Mouse (Mus musculus): Measurements from ENCODE around the gene Ndufb8. TPM values are rescaled to one million over a fixed set of nuclear protein-coding genes. Genes with fewer than 3 reads are reported as not detected.

The Ndufb8 gene
- polyA plus RNA-seq (2015; fragmentation: Nextera tagmentation; extraction: Ambion mirVana) = 705 and 838 TPM in 2 replicates

DNA sequence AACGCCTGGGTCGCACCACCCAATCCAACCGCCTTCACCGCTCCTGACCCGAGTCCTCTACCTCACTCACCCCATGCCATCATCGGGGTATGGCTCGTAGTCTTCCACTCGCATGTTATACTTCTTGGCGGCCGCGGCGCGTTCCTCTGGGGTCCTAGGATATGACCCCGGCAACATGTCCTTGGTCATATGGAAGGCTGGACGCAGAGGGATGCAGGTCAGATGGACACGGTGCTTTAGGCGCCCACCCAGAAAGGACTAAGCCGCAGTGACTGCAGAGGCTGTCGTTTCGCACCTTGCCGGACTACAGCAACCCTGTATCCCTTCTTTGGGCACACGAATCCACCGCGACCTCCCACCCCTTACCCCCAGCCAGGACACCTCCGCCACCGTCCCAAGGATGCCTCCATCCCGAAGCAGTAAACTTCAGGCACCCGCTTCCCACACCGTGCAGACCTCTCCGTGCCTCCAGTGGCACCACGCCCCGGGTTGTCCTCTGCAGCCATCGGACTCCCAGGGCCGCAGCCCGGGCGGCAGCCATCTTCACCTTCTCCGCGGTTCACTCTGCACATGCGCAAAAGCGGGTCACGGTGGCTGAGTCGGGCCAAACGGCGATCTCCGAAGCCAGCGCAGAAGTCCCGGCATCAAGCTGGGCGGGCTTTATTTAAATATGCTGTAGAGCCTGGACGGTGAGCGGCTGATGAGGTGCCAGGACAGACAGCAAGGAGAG is at the start of gene Ndufb8:
Ndufb8 (minus strand) TSS at position 580 of the 730 bp plus-strand sequence.
- ATAC-seq = peak; percentile 88
- Histone ChIP-seq H3K36me3 (ENCODE audit: control insufficient read depth, insufficient read depth, low read length) (peaks cover 15% of the 10 kb centered on the region; the same call in 1 of the 2 replicates), H3K9ac (ENCODE audit: low read depth, low read length) (peak within 1 kb of the TSS; percentile 86), H3K4me1 (ENCODE audit: control insufficient read depth, insufficient read depth, low read depth, low read length) (peaks cover 13% of the 10 kb centered on the region), H3K9me3 (ENCODE audit: control insufficient read depth, low read length) (no peaks in the 10 kb centered on the region), H3K4me3 (ENCODE audit: low read length) (peak within 1 kb of the TSS; percentile 77), H3K27ac (ENCODE audit: low read depth, low read length) (peak within 1 kb of the TSS; percentile 79), H3K4me2 (ENCODE audit: low read length) (peak within 1 kb of the TSS; percentile 86), H3K27me3 (replicated peaks; ENCODE audit: control insufficient read depth, insufficient read depth, low read length) (no peaks in the 10 kb centered on the region; the same call in 1 of the 2 replicates)
- WGBS = under 1% methylated on average over 50 of the region's 50 CpGs

DNA sequence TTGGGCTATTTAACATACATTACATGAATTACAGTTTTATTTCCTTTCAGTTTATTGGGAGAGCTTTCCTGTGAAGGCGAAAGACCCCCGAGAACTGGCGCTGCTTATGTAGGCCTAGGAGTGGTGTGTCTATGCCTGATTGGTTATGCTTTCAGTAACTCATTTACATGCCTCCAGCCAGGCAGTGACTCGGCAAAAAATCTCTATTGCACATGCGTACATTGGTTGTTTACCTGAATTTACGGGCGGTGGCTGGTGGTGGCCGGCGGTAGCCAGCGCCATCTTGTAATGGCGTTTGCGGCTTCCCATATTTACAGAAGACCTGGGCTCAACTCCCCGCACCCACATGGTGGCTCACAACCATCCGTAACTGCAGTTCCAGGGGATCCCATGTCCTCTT is 38.9 kb upstream of the Ndufb8 start:
- H3K4me1 ChIP-seq (ENCODE audit: control insufficient read depth, insufficient read depth, low read depth, low read length) = no peaks in the 10 kb centered on the region
- H3K27ac ChIP-seq (ENCODE audit: low read depth, low read length) = no peak overlapping the region
- no peak for ATAC-seq
- H3K9me3 ChIP-seq (ENCODE audit: control insufficient read depth, low read length) = no peaks in the 10 kb centered on the region
- no peaks in the 10 kb centered on the region for H3K36me3 ChIP-seq (ENCODE audit: control insufficient read depth, insufficient read depth, low read length)
- 93% methylated on average over 14 of the region's 14 CpGs for WGBS
- H3K4me3 ChIP-seq (ENCODE audit: low read length) = no peak overlapping the region
- no peak overlapping the region for H3K4me2 ChIP-seq (ENCODE audit: low read length)
- no peaks in the 10 kb centered on the region for H3K27me3 ChIP-seq (replicated peaks; ENCODE audit: control insufficient read depth, insufficient read depth, low read length)
- H3K9ac ChIP-seq (ENCODE audit: low read depth, low read length) = no peak overlapping the region

DNA sequence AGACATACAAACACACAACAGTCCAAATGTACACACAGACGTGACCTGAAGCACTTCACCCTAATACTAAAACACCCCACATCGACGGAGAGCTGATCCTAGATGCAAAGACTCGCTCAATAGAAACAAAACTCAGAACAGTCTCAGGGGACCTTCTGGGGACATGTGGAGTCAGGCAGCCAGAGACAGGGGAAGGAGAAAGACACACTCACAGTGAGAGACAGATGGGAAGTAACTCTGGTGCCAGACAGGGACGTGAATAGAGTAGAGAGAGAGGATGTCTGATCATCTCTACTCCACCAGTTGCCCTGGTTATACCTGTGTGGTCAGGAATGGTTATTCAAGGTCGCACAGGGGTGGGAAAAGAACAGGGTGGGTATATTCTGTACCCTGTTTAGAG is 36.4 kb upstream of the Ndufb8 start:
- no peak overlapping the region for H3K4me2 ChIP-seq (ENCODE audit: low read length)
- H3K27ac ChIP-seq (ENCODE audit: low read depth, low read length) = no peak overlapping the region
- H3K9ac ChIP-seq (ENCODE audit: low read depth, low read length) = no peak overlapping the region
- ATAC-seq = no peak
- H3K9me3 ChIP-seq (ENCODE audit: control insufficient read depth, low read length) = no peaks in the 10 kb centered on the region
- no peaks in the 10 kb centered on the region for H3K4me1 ChIP-seq (ENCODE audit: control insufficient read depth, insufficient read depth, low read depth, low read length)
- no peak overlapping the region for H3K4me3 ChIP-seq (ENCODE audit: low read length)
- H3K36me3 ChIP-seq (ENCODE audit: control insufficient read depth, insufficient read depth, low read length) = no peaks in the 10 kb centered on the region
- 68% methylated on average over 6 of the region's 6 CpGs for WGBS
- no peaks in the 10 kb centered on the region for H3K27me3 ChIP-seq (replicated peaks; ENCODE audit: control insufficient read depth, insufficient read depth, low read length)

DNA sequence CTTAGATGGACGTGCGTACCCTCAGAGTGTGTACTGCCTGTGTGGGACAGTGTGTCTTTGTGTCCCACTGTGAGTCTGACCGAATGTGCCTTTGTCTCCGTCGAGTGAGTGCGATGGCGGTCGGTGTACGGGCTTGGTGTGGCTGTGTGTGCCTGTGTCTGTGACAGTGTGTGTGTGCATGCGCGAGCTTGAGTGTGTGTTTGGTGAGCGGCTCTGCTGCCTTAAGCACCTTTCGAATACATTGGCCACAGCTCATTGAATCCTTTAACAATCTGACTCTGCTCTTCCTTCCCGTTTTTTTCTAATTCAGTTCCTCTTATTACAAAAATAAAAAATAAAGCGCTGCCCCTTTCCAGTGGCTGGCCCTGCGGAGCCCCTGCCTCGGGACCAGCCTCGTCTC is 35.8 kb upstream of the Ndufb8 start:
- ATAC-seq = peak; percentile 45; the same call in 1 of the 2 replicates
- H3K27ac ChIP-seq (ENCODE audit: low read depth, low read length) = no peak overlapping the region
- no peaks in the 10 kb centered on the region for H3K27me3 ChIP-seq (replicated peaks; ENCODE audit: control insufficient read depth, insufficient read depth, low read length)
- H3K4me2 ChIP-seq (ENCODE audit: low read length) = no peak overlapping the region
- WGBS = 61% methylated on average over 18 of the region's 18 CpGs
- H3K9ac ChIP-seq (ENCODE audit: low read depth, low read length) = no peak overlapping the region
- H3K4me1 ChIP-seq (ENCODE audit: control insufficient read depth, insufficient read depth, low read depth, low read length) = no peaks in the 10 kb centered on the region
- H3K4me3 ChIP-seq (ENCODE audit: low read length) = no peak overlapping the region
- no peaks in the 10 kb centered on the region for H3K9me3 ChIP-seq (ENCODE audit: control insufficient read depth, low read length)
- H3K36me3 ChIP-seq (ENCODE audit: control insufficient read depth, insufficient read depth, low read length) = no peaks in the 10 kb centered on the region

DNA sequence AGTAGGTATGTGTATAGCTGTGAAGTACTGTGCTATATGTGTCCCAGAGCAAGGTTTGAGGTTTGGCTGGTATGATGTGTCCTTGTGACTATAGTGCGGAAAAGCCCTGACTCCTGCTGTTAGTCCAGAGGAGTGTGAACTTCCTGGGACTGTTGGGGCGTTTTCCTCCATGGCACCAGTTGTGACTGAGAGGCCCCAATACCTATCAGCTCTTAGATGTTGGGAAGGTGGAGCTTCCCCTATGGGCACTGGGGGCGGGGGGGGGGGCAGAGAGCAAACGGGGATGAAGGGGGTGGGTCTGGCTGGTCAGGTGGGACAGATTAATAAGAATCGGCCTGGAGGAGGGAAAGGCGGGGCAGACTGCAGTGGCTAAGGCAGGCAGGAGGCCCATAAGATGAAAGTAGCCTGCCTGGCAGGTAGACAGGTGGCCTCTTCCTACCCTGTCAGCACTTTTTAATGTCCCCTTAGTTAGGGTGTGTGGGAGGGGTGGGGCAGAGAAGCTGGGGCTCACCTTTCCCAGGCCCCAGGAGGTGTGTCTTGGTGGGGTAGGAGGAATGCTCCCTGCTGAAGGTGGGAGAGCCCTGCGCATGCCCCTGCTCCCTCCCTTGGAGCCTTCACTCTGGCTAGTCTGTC is 34.5 kb upstream of the Ndufb8 start:
- Histone ChIP-seq H3K4me1 (ENCODE audit: control insufficient read depth, insufficient read depth, low read depth, low read length) (no peaks in the 10 kb centered on the region), H3K9me3 (ENCODE audit: control insufficient read depth, low read length) (no peaks in the 10 kb centered on the region), H3K27ac (ENCODE audit: low read depth, low read length) (no peak overlapping the region), H3K4me2 (ENCODE audit: low read length) (no peak overlapping the region), H3K9ac (ENCODE audit: low read depth, low read length) (no peak overlapping the region), H3K27me3 (replicated peaks; ENCODE audit: control insufficient read depth, insufficient read depth, low read length) (no peaks in the 10 kb centered on the region), H3K36me3 (ENCODE audit: control insufficient read depth, insufficient read depth, low read length) (no peaks in the 10 kb centered on the region), H3K4me3 (ENCODE audit: low read length) (no peak overlapping the region)
- no peak for ATAC-seq
- WGBS = 57% methylated on average over 7 of the region's 7 CpGs

DNA sequence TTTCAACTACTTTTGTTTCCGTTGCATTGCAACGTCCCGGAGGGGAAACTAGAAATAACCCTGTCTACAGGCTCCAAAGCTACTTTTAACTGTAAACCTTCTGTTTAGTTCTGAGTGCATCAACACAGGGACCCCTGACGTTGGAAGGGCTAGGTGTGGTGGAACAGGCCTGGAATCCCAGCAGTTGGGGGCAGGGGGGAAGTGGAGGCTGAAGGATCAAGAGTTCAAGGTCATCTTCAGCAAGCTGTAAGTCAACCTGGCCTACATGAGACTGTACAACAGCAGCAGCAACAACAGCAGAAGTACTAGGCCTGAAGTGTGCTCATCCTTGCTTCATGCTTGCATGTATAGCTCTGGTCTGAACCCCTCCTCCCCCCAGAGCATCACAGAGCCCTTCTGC is 32.8 kb upstream of the Ndufb8 start:
- Histone ChIP-seq H3K9me3 (ENCODE audit: control insufficient read depth, low read length) (no peaks in the 10 kb centered on the region), H3K4me1 (ENCODE audit: control insufficient read depth, insufficient read depth, low read depth, low read length) (no peaks in the 10 kb centered on the region), H3K4me2 (ENCODE audit: low read length) (no peak overlapping the region), H3K4me3 (ENCODE audit: low read length) (no peak overlapping the region), H3K27ac (ENCODE audit: low read depth, low read length) (no peak overlapping the region), H3K27me3 (replicated peaks; ENCODE audit: control insufficient read depth, insufficient read depth, low read length) (no peaks in the 10 kb centered on the region), H3K9ac (ENCODE audit: low read depth, low read length) (no peak overlapping the region), H3K36me3 (ENCODE audit: control insufficient read depth, insufficient read depth, low read length) (no peaks in the 10 kb centered on the region)
- no peak for ATAC-seq
- 28% methylated on average over 4 of the region's 4 CpGs for WGBS

DNA sequence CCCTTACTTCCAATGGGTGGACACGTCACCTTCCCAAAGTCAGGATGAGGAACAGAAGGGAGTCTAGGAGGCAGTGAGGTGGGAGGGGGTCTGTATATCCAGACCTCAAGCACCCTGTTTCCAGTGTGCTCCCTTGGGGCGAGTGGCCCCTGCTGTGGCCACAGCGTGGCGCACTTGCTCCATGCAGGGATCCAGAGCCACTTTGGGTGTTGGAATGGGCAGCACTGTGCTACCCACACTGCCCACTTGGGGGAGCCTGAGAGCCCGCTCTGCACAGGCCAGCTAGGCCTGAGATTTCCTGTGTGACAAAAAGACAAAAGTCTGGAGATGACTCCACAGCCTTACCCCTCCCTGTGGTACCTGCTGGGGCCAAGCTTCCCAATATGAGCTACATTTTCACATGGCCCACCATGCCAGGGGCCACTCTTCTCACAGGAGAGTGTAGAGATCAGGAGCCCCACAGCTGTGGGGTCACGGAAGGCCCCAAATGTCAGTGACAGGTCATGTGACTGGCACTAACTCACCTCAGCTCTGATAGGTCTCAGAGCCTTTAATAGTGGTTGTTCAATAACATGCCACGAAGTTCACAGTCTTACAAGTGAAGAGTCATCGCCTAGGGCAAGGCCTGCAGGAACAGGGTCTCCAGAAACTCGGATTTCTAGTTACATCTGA is 27.5 kb upstream of the Ndufb8 start:
- no peaks in the 10 kb centered on the region for H3K27me3 ChIP-seq (replicated peaks; ENCODE audit: control insufficient read depth, insufficient read depth, low read length)
- no peaks in the 10 kb centered on the region for H3K36me3 ChIP-seq (ENCODE audit: control insufficient read depth, insufficient read depth, low read length)
- no peak overlapping the region for H3K9ac ChIP-seq (ENCODE audit: low read depth, low read length)
- no peak overlapping the region for H3K4me2 ChIP-seq (ENCODE audit: low read length)
- peak; percentile 85 for ATAC-seq
- no peaks in the 10 kb centered on the region for H3K4me1 ChIP-seq (ENCODE audit: control insufficient read depth, insufficient read depth, low read depth, low read length)
- no peak overlapping the region for H3K4me3 ChIP-seq (ENCODE audit: low read length)
- no peak overlapping the region for H3K27ac ChIP-seq (ENCODE audit: low read depth, low read length)
- no peaks in the 10 kb centered on the region for H3K9me3 ChIP-seq (ENCODE audit: control insufficient read depth, low read length)
- 33% methylated on average over 9 of the region's 9 CpGs for WGBS

DNA sequence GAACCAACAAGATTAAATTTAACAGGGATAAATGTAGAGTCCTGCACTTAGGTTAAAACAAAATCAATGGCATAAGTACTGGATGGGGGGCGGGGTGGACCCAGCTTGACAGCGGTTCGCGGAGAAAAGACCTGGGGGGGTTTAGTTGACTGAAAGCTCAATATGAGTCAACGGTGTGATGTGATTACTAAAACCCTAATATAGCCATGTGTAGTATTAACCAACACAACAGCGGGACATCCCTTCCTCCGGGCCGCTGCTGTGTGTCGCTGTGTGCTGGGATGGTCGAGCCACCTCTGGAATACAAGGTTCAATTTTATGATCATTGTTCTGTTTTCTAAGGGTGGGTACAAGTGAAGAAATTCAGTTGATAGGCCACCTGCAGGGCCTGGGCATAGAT is 26.9 kb upstream of the Ndufb8 start:
- no peaks in the 10 kb centered on the region for H3K4me1 ChIP-seq (ENCODE audit: control insufficient read depth, insufficient read depth, low read depth, low read length)
- ATAC-seq = peak; percentile 21
- WGBS = 81% methylated on average over 10 of the region's 10 CpGs

DNA sequence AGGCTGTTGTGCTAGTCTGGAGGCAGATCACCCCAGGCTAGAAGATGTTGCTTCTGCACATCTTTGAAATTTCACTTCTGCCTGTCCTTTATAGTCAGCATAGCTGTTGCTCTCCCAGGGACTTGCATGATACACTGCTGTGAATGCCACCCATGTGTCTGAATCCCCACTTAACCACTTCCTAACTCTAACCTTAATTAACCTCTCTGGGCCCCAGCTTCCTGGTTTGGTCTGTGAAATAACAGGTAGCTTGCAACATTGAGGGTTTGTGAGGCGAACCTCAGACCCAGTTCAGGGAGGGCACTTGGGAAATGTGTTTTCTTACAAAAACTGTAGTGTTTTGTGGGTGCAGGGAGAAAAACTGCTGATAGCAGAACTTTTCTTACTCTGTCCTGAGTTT is 22.8 kb upstream of the Ndufb8 start:
- Histone ChIP-seq H3K4me2 (ENCODE audit: low read length) (no peak overlapping the region), H3K27me3 (replicated peaks; ENCODE audit: control insufficient read depth, insufficient read depth, low read length) (no peaks in the 10 kb centered on the region), H3K4me3 (ENCODE audit: low read length) (no peak overlapping the region), H3K27ac (ENCODE audit: low read depth, low read length) (no peak overlapping the region), H3K4me1 (ENCODE audit: control insufficient read depth, insufficient read depth, low read depth, low read length) (no peaks in the 10 kb centered on the region), H3K36me3 (ENCODE audit: control insufficient read depth, insufficient read depth, low read length) (peaks cover 2% of the 10 kb centered on the region; the same call in 1 of the 2 replicates), H3K9me3 (ENCODE audit: control insufficient read depth, low read length) (no peaks in the 10 kb centered on the region), H3K9ac (ENCODE audit: low read depth, low read length) (no peak overlapping the region)
- ATAC-seq = no peak
- WGBS = 84% methylated on average over 1 of the region's 1 CpGs

More for the DNA sequence above, 26.9 kb upstream of the Ndufb8 start:
- Histone ChIP-seq H3K9me3 (ENCODE audit: control insufficient read depth, low read length) (no peaks in the 10 kb centered on the region), H3K27ac (ENCODE audit: low read depth, low read length) (no peak overlapping the region), H3K4me2 (ENCODE audit: low read length) (no peak overlapping the region), H3K9ac (ENCODE audit: low read depth, low read length) (no peak overlapping the region), H3K27me3 (replicated peaks; ENCODE audit: control insufficient read depth, insufficient read depth, low read length) (no peaks in the 10 kb centered on the region), H3K36me3 (ENCODE audit: control insufficient read depth, insufficient read depth, low read length) (no peaks in the 10 kb centered on the region), H3K4me3 (ENCODE audit: low read length) (no peak overlapping the region)
